Mouse (Mus musculus) urinary bladder, postnatal 25 days (tissue): ENCODE data around the gene Hmgb1.

ENCODE experiments used
- DNase-seq: peaks from one replicate; pipeline ENCODE4 v3.0.0; 2022; ENCODE audit warnings: low spot score

The Hmgb1 gene

GRCm38 (mm10) chr5:149020681-149021062 lies 163.6 kb downstream of the Hmgb1 start:
- no peak for DNase-seq

GRCm38 (mm10) chr5:149020059-149020680 lies 164.1 kb downstream of the Hmgb1 start:
- no peak for DNase-seq

- DNase-seq: no peak
These were observed 166.4 kb downstream of the Hmgb1 start for GRCm38 (mm10) chr5:149017666-149018415.

- DNase-seq: no peak
These were observed 167.1 kb downstream of the Hmgb1 start for GRCm38 (mm10) chr5:149017181-149017580.

- no peak for DNase-seq
These were observed 168.0 kb downstream of the Hmgb1 start for GRCm38 (mm10) chr5:149016261-149016660.

- no peak for DNase-seq
These were observed 168.7 kb downstream of the Hmgb1 start for GRCm38 (mm10) chr5:149015335-149016201.

GRCm38 (mm10) chr5:149014600-149015268 lies 169.6 kb downstream of the Hmgb1 start:
- DNase-seq: no peak

- DNase-seq: no peak
These were observed 170.3 kb downstream of the Hmgb1 start for GRCm38 (mm10) chr5:149013817-149014508.

GRCm38 (mm10) chr5:149009111-149009510 lies 175.2 kb downstream of the Hmgb1 start:
- no peak for DNase-seq

GRCm38 (mm10) chr5:149007295-149007646 lies 177.0 kb downstream of the Hmgb1 start:
- no peak for DNase-seq

- peak; percentile 100 for DNase-seq
These were observed 177.7 kb downstream of the Hmgb1 start for GRCm38 (mm10) chr5:149006362-149007294.

GRCm38 (mm10) chr5:149005701-149006361 lies 178.5 kb downstream of the Hmgb1 start:
- DNase-seq: no peak

- DNase-seq: no peak
These were observed 179.2 kb downstream of the Hmgb1 start for GRCm38 (mm10) chr5:149005083-149005482.

- no peak for DNase-seq
These were observed 181.2 kb downstream of the Hmgb1 start for GRCm38 (mm10) chr5:149003137-149003536.

- no peak for DNase-seq
These were observed 181.5 kb downstream of the Hmgb1 start for GRCm38 (mm10) chr5:149002803-149003115.

- DNase-seq: no peak
These were observed 182.1 kb downstream of the Hmgb1 start for GRCm38 (mm10) chr5:149002034-149002802.

- no peak for DNase-seq
These were observed 184.5 kb downstream of the Hmgb1 start for GRCm38 (mm10) chr5:148999802-149000201.

- no peak for DNase-seq
These were observed 185.8 kb downstream of the Hmgb1 start for GRCm38 (mm10) chr5:148998512-148998911.

GRCm38 (mm10) chr5:148996709-148997037 lies 187.6 kb downstream of the Hmgb1 start:
- no peak for DNase-seq
